In genomic region chr1:182792521-182793071, GRCm38 (mm10) we compare ENCODE assay signal across 9 mouse cellular contexts. TPM values are rescaled to one million over a fixed set of nuclear protein-coding genes. Genes with fewer than 3 reads are reported as not detected.
A peak's percentile ranks its signal among the peaks of the same experiment; 100 is the strongest.
DNase-seq lines count a peak whose midpoint lies in the region; ATAC-seq and TF ChIP-seq lines count a peak whose summit lies in the region.
"Had no signal": no experiment of that assay in that cellular context is flagged by ENCODE, and none has a peak within 500 bp of the region (broad histone marks: within the 10 kb centered on the region; RNA-seq: fewer than 3 reads in every experiment).

No protein-coding gene starts in this region.

- TF ChIP-seq CTCF in Patski (IDR thresholded peaks at IDR 0.05), result peak; percentile 79
- TF ChIP-seq CTCF in lung, postnatal 0 days (IDR thresholded peaks at IDR 0.05), result peak; percentile 77

- peak; percentile 87 for ATAC-seq in Patski
- ATAC-seq in hindbrain, embryonic 11.5 days (ENCODE audit: low FRiP score), result no peak
- peak; percentile 72 for ATAC-seq in lung, postnatal 0 days

- TF ChIP-seq EP300 in lung, postnatal 0 days (IDR thresholded peaks at IDR 0.05), result no peak

- no peak overlapping the region; the same call in 1 of the 2 replicates for H3K9ac ChIP-seq in hindbrain, embryonic 11.5 days (ENCODE audit: low read depth, low read length)
- H3K9ac ChIP-seq in lung, postnatal 0 days (replicated peaks; ENCODE audit: low read depth), result no peak overlapping the region

- CTCF ChIA-PET in Patski (lab: Charles Lee), result interaction anchor here (0.7 to 1.5 kb wide), 7 partner anchors 16 to 238 kb away, joined by 3 to 8 read pairs (median 3); no protein-coding TSS in a partner anchor

- POLR2A ChIA-PET in Patski (lab: Charles Lee), result no interaction called here

- no peak overlapping the region for H3K4me3 ChIP-seq in hindbrain, embryonic 11.5 days (ENCODE audit: low read depth, low read length)
- H3K4me3 ChIP-seq in lung, postnatal 0 days (ENCODE audit: low read depth, low read length), result no peak overlapping the region

- H3K9me3 ChIP-seq in hindbrain, embryonic 11.5 days (ENCODE audit: control insufficient read depth, low read length), result no peaks in the 10 kb centered on the region
- H3K9me3 ChIP-seq in lung, postnatal 0 days (ENCODE audit: low read length), result no peaks in the 10 kb centered on the region

- H3K27me3 ChIP-seq in Patski, result no peaks in the 10 kb centered on the region
- H3K27me3 ChIP-seq in hindbrain, embryonic 11.5 days (ENCODE audit: control insufficient read depth, insufficient read depth, low read length), result no peaks in the 10 kb centered on the region
- no peaks in the 10 kb centered on the region for H3K27me3 ChIP-seq in lung, postnatal 0 days (replicated peaks; ENCODE audit: insufficient read depth, low read length)

- H3K4me1 ChIP-seq in hindbrain, embryonic 11.5 days (replicated peaks; ENCODE audit: control insufficient read depth, insufficient read depth, low read length), result no peaks in the 10 kb centered on the region
- 0 out of 2 replicates have a peak, but pooled peaks cover 8% of the 10 kb centered on the region for H3K4me1 ChIP-seq in lung, postnatal 0 days (ENCODE audit: insufficient read depth, low read depth, low read length)

- no peaks in the 10 kb centered on the region for H3K36me3 ChIP-seq in hindbrain, embryonic 11.5 days (ENCODE audit: control insufficient read depth, insufficient read depth, low read length)
- H3K36me3 ChIP-seq in lung, postnatal 0 days (ENCODE audit: insufficient read depth, low read length), result no peaks in the 10 kb centered on the region

- in situ Hi-C loops in Patski (cut with MboI; ENCODE audit: low pct_unique_long_range_greater_than_20kb), result loop anchor here (5.0 kb wide), 1 partner anchor 235 kb away; no protein-coding TSS in a partner anchor

- DNase-seq in Patski (ENCODE audit: low read depth, low spot score), result peak; percentile 64
- peak; percentile 83 to 84 for DNase-seq in cerebellum, postnatal 10 days
- DNase-seq in frontal cortex, postnatal 14 days (ENCODE audit: low spot score in 2 of 2), result peak; percentile 52 to 55
- peak; percentile 82 for DNase-seq in hindbrain, embryonic 11.5 days (ENCODE audit: low spot score)
- peak; percentile 89 for DNase-seq in layer of hippocampus, adult 9-11 months
- DNase-seq in lung, postnatal 0 days (ENCODE audit: low spot score), result peak; percentile 81
- DNase-seq in retina, adult 2 months (ENCODE audit: low read depth, low spot score), result peak; percentile 9
- peak; percentile 55 for DNase-seq in urinary bladder, postnatal 25 days (ENCODE audit: low spot score)

- H3K27ac ChIP-seq in hindbrain, embryonic 11.5 days (ENCODE audit: low read depth, low read length), result no peak overlapping the region
- H3K27ac ChIP-seq in lung, postnatal 0 days (ENCODE audit: low read length), result no peak overlapping the region
- H3K27ac ChIP-seq: macrophage had no signal

- 22% methylated on average over 16 of the region's 16 CpGs for WGBS in hindbrain, embryonic 11.5 days
- WGBS in lung, postnatal 0 days, result 26% methylated on average over 16 of the region's 16 CpGs

- H3K4me2 ChIP-seq in hindbrain, embryonic 11.5 days (replicated peaks; ENCODE audit: low read depth, low read length), result peak overlapping the region; percentile 14; the same call in 1 of the 2 replicates
- no peak overlapping the region for H3K4me2 ChIP-seq in lung, postnatal 0 days (replicated peaks; ENCODE audit: low read depth, low read length)

RNA-seq across cellular contexts. Expression of gene Susd4, which starts 28.9 kb away (rescaled TPM):
- polyA plus RNA-seq in Patski (2021), result 21.5 TPM
- polyA plus RNA-seq in hindbrain, embryonic 11.5 days (2014; fragmentation: Nextera tagmentation; extraction: Ambion mirVana), result 25.9 and 27.2 TPM in 2 replicates
- polyA plus RNA-seq in lung, postnatal 0 days (2015; fragmentation: Nextera tagmentation; extraction: Ambion mirVana), result 13.3 and 14.7 TPM in 2 replicates
- polyA plus RNA-seq: macrophage had no signal

RNA-seq across cellular contexts. Expression of gene Ccdc185, which starts 43.6 kb away (rescaled TPM):
- not detected for polyA plus RNA-seq in Patski (2021)
- not detected in 2 replicates for polyA plus RNA-seq in hindbrain, embryonic 11.5 days (2014; fragmentation: Nextera tagmentation; extraction: Ambion mirVana)
- polyA plus RNA-seq in lung, postnatal 0 days (2015; fragmentation: Nextera tagmentation; extraction: Ambion mirVana), result not detected in 2 replicates
- polyA plus RNA-seq: macrophage had no signal

Comparison
In these comparisons a context has a peak if more than half of its experiments do, and no peak if none do; other contexts are left out.
1. DNase-seq: peak in every context shown above with its lines; median percentile 89 in layer of hippocampus, adult 9-11 months; 84 in cerebellum, postnatal 10 days; 82 in hindbrain, embryonic 11.5 days; 81 in lung, postnatal 0 days; 64 in Patski; 55 in urinary bladder, postnatal 25 days; 54 in frontal cortex, postnatal 14 days; 9 in retina, adult 2 months.